Mouse (Mus musculus) CH12F3 (cell line): Measurements from ENCODE around the gene Fbxl3.

Experiments
- in situ Hi-C: fragments of 300-500 bp; cut with MboI; formaldehyde crosslinking; loops from 2 replicates; pipeline ENCODE4 v1.14.3; 2020; ENCODE audit warnings: low sequenced_read_pairs

Fbxl3 gene

DNA sequence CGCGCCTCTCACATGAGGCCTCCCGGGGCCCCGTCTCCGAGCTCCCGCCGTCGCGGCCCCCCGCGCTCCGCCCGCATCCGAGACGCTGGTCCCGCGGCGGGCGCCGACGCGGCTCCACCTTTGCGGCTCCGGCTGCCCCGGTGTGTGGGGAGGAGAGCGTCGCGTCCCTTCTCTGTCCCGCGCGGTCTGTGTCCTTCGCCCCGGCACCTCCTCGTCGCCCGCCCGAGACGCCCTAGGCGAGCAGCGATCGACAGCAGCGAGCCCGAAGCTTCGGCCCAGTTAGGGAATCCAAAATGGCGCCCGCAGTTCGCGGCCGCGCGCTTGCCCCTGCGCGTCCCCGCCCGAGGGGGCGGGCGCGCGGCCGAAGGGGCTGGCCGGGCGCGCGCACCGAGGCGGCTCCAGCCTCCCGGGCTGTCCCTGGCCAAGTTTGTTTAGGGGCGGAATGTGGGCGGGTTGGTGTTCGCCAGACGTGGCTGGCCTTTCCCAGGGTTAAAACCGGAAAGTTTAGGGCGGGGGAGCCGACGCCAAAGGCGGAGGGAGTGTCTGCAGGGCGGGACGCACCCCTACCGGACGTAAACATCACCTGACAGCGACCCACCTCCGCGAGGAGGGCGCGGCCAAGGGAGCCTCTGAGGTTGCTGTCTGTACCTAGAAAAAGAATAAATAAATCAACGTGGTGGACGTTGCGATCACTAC is at the start of gene Fbxl3:
Gene Fbxl3, minus strand, starts transcription at position 329 of the 696 bp plus-strand sequence.
- in situ Hi-C loops: no loop called here

DNA sequence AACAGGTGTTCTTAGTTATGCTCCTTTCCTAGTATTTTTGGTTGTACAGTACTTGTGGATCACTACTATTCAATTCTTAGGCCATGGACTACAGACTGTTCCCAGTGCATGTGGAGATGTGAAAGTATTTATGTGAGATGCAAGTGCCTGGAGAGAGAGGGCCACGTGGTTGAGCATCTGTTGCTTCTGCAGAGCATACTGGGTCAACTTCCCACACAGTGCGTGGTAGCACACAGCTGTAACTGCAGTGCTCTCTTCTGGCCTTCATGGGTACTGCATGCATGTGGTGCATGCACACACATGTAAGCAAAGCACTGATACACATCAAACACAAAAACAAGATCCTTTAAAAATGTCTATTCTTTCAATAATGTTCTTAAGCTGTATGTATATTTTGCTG is 32.6 kb upstream of the Fbxl3 start:
- in situ Hi-C loops: no loop called here

DNA sequence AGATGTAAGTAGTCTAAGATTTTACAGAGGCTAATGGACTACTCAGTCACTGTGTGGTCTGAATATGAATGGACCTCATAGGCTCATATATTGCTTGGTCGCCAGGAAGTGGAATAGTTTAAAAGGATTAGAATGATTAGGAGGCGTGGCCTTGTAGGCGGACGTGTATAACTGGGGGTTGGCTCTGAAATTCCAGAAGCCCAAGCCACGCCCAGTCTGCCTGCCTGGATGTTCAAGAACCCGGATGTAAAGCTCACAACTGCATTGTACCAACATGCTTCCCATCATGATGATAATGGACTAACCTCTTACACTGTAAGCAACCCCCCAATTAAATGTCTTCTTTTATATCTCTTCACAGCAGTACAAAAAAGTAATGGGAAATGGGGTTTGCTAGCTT is 26.4 kb upstream of the Fbxl3 start:
- in situ Hi-C loops: no loop called here

DNA sequence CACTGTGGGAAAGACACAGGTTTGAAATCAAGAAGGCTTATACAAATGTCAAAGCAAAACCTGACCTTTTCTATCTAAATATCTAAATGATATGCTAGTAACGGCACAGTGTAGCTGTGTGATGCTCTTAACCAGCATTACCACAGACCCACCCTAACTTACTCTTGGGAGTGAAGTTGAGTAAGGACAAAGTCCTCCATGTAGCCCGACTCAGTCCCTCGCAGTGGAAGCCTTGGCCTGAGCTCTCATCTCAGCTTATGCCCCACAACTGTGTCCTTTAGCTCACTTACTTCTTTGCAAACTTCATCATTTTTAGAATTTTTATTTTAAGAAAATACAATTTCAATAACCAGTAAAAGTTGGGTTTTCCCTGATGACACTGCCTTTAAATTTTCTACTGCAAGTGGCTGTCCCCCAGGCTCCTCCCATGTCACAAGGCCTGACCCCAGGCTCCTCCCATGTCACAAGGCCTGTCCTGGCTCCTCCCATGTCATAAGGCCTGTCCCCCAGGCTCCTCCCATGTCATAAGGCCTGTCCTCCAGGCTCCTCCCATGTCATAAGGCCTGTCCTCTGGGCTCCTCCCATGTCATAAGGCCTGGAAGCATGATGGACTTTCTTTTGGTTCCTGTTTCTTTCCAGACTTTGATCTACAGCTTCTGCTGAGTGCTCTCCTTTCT is 15.8 kb upstream of the Fbxl3 start:
- in situ Hi-C loops: no loop called here

DNA sequence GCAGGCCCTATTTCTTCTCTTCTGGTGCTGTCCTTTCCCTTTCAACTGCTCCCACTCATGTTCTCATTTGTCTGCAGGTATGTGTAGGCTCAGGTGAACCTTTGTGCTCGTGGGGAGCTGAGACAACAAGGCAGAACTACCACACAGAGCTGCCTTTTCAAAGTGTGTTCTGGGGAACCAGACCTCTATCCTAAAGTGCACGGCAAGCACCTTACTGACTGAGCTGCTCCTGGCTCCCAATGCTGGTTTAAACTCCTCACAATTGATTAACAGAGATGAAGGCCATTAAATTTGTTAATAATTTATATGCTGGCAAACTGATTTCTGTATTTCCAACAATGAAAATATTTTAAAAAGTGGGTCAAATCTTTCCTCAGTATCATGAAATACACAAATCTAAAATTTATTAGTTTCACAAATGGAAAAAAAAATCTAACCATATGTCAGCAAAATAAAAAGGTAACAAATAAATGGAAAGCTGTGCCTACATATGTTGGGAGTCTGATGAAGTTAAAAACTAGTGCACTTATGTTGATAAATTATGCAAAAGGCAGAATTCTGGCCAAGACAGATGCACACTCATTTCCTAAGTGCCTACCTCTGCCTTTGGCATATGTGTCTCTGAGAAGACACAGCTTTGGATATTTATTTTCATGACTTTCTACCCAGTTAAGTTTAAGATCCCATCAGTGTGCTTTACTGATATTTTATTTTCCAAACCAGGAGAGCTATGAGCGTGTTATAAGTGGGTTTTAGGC is 13.4 kb upstream of the Fbxl3 start:
- in situ Hi-C loops: no loop called here

DNA sequence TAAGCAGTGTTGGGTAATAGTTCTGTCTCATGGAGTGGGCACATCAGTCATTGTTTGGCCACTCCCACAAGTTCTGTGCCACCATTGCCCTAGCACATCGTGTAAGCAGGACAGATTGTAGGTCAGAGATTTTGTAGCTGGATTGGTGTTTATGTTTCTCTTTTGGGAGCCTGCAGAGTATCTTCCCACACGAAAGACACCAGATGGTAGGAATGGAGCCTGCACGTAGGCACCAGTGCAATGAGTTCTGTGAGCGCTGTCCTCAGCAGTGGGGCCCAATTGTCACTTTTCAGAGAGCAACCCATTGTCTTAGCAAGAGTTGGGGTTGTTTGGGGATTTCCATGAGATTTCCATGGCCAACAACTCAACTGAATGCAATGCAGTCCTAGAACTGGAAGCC is 10.6 kb upstream of the Fbxl3 start:
- in situ Hi-C loops: no loop called here

DNA sequence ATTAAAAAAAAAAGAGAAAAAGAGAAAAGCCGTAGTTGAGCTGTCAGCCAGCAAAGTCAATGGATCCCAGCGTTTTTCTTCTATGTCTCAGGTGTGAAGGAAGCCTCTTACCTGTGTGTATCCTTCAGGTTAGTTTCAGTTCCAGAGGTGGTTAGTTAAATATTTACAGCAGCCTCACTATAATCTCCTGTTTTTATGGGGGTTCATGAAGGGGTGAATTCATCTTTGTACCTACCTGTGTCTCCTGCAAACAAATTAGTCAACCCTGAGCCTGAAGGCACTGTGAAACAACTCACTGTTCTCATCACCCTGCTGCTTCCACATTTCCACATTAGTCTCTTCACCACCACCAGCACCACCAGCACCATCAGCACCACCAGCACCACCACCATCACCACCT is 6.9 kb upstream of the Fbxl3 start:
- in situ Hi-C loops: no loop called here

DNA sequence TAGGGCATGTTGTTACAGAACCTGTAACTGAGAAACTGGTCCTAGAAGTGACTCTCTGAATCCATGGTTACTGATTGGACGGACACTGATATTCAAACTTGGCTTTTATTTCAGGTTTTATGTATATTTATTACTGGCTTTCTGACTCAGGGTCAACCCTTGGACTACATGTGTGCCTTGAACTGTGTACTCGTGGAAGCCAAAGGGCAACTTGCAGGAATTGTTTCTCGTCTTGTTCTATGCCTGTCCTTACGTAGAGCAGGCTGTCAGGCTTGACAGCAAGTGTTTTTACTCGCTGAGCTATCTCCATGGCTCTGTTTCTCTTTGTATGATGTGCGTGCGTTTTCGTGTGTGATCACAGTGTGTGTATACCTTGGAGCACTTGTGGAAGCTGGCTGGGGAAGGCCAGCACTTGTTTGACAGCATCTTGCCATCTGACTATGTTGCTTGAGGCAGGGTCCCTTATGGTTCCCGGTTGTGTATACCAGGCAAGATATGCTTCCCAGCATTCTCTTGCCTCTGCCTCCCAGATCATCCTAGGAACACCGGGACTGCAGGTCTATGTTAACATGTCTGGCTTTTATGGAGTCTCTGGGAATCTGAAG is 3.5 kb upstream of the Fbxl3 start:
- in situ Hi-C loops: no loop called here

DNA sequence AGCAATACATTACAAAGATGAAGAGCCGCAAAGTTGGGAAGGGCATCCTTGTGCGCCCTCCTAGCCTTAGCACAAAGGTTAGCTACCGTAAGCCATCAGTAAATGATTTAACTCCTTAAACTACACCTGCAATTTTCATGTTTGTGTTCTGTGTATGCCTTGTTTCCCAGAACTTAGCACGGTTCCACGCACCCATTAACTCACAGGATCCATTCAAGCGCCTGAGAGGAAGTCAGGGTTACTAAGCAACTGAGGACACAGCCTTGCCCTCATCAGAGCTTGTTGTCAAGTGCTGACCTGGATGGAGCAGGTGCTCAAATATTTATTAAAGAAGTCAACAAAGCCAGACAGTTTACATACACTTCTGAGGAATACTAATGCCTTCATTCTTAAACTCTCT is 2.9 kb upstream of the Fbxl3 start:
- in situ Hi-C loops: no loop called here

DNA sequence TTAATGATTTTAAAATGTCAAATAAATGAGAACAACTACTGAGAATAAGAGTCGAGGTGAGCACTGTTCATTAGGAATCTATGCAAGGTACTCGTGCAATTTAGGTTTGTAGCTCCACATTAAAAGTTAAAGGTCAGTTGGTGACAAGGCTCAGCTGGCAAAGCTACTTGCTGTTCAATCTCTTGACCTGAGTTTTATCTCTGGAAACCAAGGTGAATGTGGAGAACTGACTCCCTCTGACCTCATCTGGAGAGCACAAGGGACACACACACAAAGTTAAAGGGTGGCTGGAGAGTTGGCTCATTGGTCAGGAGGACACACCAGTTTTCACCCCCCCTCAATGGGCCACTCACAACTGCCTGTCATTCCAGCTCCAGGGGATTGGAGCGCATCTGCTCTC is 1.8 kb upstream of the Fbxl3 start:
- in situ Hi-C loops: no loop called here

DNA sequence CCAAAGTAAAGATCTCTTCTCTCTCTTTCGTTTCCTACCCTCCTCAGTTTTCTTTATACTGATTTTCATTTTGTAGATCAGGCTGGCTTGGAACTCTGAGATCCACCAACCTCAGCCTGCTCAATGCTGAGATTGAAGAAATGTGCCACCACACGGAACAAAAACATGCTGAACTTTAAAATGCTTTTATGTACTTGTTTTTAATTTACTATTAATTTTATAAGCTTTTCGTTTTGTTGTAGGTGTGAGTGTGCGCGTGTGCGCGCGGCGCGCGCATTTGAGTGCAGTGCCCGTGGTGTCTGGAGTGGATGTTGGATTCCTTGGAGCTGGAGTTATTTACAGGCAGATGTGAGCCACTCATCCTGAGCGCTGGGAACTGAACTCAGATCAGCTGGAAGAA is 930 bp upstream of the Fbxl3 start:
- in situ Hi-C loops: no loop called here

DNA sequence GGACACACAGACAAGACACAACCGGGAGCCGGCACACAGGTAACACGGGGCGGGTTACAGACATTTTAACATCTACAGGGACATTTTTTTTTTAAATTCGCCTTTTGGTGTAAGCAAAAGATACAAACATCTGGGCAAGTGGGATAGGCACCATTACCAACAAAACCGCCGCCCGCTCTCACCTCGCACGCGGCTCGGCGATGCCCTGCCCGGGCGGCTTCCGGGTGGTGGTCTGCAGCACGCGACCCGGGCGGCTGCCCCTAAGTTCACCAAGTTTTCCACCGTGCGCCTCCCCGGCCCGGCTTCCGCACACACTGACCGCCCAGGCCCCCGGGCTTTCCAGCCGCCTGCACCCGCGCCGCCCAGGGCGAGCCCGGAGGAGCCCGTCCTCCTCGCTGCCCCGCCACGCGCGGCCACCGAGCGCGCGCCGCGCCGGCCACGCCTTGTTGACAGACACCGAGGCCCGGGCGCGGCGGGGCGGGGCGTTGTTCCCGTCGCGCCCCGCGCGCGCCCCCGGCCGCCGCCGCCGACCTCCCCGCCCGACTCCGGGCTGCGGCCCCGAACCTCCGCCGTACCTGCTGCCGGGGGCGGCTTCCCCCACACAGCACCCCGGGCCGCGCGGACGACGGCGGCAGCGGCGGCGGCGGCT is 655 bp downstream of the Fbxl3 start:
- in situ Hi-C loops: no loop called here

DNA sequence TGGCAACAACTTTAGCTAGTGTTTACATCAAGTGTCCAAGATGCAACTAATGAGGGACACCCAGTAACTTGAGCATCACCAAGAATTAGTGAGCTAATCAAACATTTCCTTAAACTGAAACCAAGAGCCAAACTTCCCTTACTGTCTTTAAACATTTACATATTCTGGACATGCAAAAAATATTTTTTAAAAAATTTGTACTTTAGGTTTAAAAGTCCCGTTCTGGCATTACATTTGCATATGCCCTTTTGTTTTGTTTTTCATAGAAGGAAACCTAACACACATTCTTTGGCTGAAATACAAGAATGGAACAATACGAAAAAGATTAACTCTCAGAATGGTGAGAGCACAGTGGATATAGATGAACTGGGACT is 1.2 kb downstream of the Fbxl3 start:
- in situ Hi-C loops: no loop called here

DNA sequence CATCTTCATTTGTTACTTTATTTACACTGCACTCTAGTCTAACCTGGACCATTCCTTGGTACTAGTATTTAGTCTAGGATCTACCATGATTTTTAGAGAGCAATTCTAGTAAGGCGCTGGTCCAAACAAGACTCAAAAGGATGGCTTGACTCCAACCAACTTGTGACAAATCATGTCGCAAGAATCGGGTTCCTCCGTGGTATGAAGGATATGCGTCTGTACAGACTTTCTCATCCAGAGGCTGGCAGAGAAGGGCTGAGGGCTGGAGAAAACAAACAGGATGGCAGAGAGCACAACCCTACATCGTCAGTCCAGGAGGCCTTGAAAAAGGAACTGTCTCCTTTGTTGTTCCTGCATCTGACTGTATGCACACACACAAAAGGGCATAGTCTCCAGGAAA is 2.7 kb downstream of the Fbxl3 start:
- in situ Hi-C loops: no loop called here

DNA sequence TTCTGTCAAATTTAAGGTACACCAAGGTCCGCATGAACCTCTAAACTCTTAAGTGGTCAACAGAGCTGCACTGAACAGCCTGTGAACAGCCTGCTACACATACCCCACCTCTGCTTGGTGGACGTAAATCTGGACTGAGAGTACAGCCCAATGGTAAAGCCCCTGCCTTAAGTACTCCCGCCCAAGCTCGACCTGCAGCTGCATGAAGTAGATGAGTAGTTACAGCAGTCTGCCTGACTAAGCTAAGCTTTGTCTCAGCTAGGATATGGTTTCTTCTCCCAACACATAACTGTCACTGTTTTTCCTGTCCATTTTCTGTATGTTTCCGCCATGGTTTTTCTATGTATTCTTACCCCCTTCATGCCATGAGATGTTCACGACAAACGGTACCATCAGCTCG is 3.5 kb downstream of the Fbxl3 start:
- in situ Hi-C loops: no loop called here

DNA sequence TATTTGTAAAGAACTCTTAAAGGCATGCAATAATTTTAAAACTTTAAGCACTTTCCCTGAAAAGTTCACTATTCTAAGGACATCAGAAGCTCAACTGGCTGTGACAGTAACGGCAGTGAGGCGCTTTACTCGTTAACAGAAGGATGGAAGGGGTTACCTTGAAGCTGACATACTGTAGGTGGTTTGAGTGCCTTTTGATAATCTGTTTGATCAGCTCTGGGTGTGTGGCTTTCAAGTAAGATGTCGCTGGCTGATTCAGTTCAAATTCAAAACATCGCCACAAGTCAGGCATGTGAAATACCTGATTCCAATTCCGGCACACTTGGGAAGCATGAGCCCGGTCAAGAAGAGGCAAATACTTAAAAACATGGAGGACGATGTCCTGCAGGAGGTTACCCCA is 4.3 kb downstream of the Fbxl3 start:
- in situ Hi-C loops: no loop called here

DNA sequence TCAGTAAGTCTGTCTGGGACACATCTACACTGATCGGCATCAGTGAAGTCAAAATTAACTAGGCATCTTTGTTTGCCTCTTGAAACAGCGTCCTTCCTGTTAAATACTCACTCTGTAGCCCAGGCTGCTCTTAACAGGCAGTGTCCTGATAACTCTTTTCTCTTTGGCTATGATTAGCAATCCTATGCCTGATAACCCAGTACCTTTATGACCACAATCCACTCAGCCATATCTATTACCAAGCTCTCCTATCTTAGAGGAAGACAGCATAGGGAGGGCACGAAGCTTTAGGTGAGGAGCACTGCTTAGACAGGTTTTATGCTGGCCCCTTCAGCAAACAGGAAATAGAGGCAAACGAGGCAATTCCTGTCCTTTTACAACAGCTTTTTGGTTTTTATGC is 5.7 kb downstream of the Fbxl3 start:
- in situ Hi-C loops: no loop called here

DNA sequence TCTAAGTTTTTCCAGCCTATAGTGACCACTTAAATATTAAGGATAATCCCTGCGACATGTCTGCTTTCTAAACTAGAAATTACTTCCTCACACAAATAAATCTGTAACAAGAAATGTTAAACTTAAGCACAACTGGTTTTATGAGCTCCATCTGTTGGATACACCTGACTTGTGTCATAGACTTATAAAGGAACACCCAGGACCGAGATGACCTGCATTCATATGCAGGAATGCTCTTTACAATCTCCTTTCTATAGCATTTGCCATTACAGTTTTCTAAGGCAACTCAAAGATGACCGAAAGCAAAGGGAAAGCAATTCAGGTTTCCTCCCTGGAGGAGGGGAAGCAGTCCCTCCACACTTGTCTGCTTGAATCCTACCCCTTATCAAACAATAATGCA is 6.1 kb downstream of the Fbxl3 start:
- in situ Hi-C loops: no loop called here

DNA sequence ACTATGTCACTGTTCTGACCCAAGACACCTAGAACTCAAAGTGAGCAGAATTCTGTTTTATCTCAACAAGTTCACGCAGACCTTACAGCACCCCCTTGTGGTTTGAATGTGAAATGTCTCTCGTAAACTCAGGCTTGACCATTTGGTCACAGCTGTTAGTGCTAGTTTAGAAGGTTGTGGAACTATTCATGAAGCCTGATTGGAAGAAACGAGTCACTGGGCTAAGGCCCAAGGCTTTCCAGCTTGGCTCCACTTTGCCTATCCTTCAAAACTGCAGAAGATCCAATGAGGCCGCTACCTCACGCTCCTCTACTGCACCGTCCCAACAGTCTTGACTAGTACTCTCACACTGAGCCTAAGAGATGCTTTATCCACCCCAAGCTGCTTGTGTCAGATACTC is 10.7 kb downstream of the Fbxl3 start:
- in situ Hi-C loops: no loop called here

DNA sequence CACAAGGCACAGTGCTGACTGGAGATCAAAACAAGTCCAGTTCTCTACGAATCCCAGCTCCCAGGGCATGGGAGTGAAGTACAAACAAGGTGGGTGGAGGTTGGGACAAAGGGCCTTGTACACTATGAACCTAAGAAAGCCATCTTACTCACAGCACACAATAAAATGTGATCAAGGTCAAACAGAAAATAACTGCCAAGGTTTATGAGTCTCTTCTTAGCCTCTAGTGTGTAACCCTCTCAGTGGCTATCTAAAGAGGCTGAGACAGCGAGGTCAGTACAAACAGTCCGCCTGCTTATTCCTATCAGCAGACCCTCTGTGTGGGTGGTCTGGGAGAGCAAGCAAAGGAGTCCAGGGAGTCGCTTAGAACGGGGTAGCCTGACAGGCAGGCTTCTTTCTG is 11.5 kb downstream of the Fbxl3 start:
- in situ Hi-C loops: no loop called here

DNA sequence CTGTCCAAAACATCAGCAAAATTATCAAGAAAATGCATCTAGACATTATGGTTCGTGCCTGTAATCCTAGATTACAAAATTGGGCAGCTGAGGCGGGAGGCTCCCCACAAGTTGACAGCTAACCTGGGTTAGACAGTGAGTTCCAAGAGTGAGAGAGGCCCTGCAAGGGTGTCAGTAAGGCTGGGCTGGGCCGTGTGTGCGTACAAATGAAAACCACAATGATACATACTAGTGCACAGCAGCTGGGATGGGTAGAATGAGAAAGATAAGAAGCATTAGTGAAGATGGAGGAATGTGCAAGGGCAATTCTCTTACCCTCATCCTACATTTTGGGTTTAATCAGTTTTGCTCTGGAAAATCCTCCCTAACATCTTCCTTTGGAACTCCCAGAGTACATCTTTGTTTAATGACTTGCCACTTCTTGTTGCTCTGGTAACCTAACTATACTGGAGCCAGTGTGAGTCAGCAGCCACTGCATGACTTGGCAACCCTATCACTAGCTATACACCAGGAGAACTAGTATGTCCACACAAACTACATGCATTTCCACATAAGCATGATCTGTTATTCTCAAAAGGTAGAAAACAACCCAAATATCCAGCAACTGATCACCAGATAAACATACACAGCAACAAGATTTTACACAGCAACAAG is 12.6 kb downstream of the Fbxl3 start:
- in situ Hi-C loops: no loop called here
